Mouse (Mus musculus): ENCODE measurements at regions not wholly inside any gene's neighbourhood (a gene's known extent, or its start where the extent isn't known, plus 50 kb on each side); places are given as distances from the start of the nearest gene placed in this dataset.

DNA sequence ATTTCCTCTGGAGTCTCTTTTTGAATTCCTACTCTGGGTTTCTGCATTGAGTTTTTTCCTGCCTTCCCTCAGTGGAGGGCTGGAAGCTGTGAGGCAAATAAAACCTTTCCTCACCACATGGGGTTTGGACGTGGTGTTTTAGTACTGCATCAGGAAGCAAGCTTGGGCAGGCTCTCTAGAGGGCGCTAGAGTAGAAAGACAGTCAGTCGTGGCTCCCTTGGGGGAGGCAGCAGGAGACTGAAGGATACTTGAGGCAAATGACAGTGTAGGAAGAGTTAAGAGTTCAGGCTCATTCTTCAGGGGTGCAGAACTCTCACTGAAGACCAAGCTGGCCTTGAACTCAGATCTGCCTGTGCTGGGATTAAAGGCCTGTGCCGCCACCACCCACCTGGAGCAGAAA is 118.9 kb upstream of the Pgrmc2 start:
- Histone ChIP-seq H3K36me3 (ENCODE audit: control insufficient read depth, insufficient read depth, low read length) (no peaks in the 10 kb centered on the region), H3K27ac (no peak overlapping the region), H3K4me3 (no peak overlapping the region), H3K9ac (ENCODE audit: low read depth, low read length) (no peak overlapping the region), H3K4me1 (ENCODE audit: control insufficient read depth, insufficient read depth, low read length) (no peaks in the 10 kb centered on the region), H3K27me3 (ENCODE audit: control insufficient read depth, insufficient read depth, low read length) (no peaks in the 10 kb centered on the region), H3K79me2 (replicated peaks; ENCODE audit: control insufficient read depth, insufficient read depth, low read length) (no peaks in the 10 kb centered on the region)
- TF ChIP-seq EP300 (IDR thresholded peaks at IDR 0.05; ENCODE audit: insufficient read depth, low read depth, low read length) (no peak), CTCF (IDR thresholded peaks at IDR 0.05) (peak; percentile 44)
- intact Hi-C loops (cut with DNase I) = no loop called here
- DNase-seq = no peak
- 42% methylated on average over 4 of the region's 4 CpGs for WGBS

DNA sequence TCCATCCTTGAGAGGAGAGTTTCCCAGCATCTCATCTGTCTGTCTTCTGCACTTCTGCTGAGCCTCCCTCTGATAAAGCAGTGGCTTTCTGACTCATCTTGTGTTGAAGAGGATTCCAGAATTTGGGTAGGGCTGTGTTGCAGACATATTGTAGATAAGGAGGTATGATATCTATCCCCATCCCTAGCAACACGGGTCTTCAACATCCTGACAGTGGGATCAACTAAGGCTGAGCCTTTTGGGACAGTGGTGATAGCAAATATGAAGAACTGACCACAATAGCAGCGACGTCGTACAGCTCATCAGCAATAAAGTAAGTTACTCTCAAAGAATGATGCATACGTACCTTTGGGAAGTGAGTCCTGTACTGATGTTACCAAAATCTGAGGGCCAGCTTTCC is 117.2 kb upstream of the Pgrmc2 start:
- intact Hi-C loops (cut with DNase I) = no loop called here
- 64% methylated on average over 5 of the region's 5 CpGs for WGBS
- no peak for TF ChIP-seq POLR2A (IDR thresholded peaks at IDR 0.05; ENCODE audit: insufficient read depth, low read depth, low read length)
- TF ChIP-seq EP300 (IDR thresholded peaks at IDR 0.05; ENCODE audit: insufficient read depth, low read depth, low read length) = no peak
- no peak for TF ChIP-seq CTCF (IDR thresholded peaks at IDR 0.05)

DNA sequence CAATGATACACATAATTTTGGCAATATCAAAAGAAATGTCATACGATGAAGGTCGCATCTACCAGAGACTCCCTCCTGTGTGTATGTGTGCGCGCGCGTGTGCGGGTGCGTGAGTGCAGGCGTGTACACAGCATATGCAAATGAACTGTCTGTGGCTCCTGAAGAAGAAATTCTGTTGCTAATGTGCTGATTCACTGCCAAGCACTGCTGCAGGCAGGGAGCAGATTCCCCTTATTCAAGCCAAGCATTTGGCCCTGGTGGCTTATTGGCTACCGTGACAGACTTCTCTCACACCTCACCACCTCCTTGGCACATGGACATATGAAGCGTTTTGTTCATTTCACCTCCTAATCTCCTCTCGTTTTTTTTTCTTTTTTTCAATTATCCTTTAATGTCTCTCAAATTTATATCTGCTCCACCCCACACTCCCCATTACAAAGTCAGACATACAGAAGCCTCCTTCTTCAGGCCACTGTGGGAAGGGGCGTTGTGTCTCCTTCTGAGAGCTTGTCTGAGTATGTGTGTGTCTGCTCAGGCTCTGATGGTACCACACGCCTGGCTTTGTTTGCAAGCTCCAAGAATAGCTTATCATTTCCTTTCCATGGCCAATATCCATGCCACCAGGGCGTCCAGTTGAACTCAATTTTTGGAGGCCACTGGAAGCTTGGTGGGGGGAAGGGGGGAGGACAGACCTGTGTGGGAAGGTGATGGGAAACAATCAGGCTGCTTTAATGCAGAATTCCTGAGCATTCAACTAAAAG is 115.5 kb upstream of the Pgrmc2 start:
- peak in 1 of 2 experiments; percentile 57 for DNase-seq
- Histone ChIP-seq H3K4me3 (no peak overlapping the region), H3K4me1 (ENCODE audit: control insufficient read depth, insufficient read depth, low read length) (peaks cover 7% of the 10 kb centered on the region), H3K36me3 (ENCODE audit: control insufficient read depth, insufficient read depth, low read length) (no peaks in the 10 kb centered on the region), H3K79me2 (replicated peaks; ENCODE audit: control insufficient read depth, insufficient read depth, low read length) (no peaks in the 10 kb centered on the region), H3K9ac (ENCODE audit: low read depth, low read length) (no peak overlapping the region), H3K27ac (peak overlapping the region; percentile 70), H3K27me3 (ENCODE audit: control insufficient read depth, insufficient read depth, low read length) (no peaks in the 10 kb centered on the region)
- 54% methylated on average over 15 of the region's 15 CpGs for WGBS
- no peak for TF ChIP-seq CTCF (IDR thresholded peaks at IDR 0.05)
- TF ChIP-seq EP300 (IDR thresholded peaks at IDR 0.05; ENCODE audit: insufficient read depth, low read depth, low read length) = 0 out of 2 replicates have a peak, but pooled peaks have one; percentile 46
- intact Hi-C loops (cut with DNase I) = loop anchor here (5.0 to 10.0 kb wide), 2 partner anchors 169 to 366 kb away; no protein-coding TSS in a partner anchor

More for the DNA sequence above, 117.2 kb upstream of the Pgrmc2 start:
- no peak for DNase-seq
- Histone ChIP-seq H3K79me2 (replicated peaks; ENCODE audit: control insufficient read depth, insufficient read depth, low read length) (no peaks in the 10 kb centered on the region), H3K27ac (no peak overlapping the region), H3K36me3 (ENCODE audit: control insufficient read depth, insufficient read depth, low read length) (no peaks in the 10 kb centered on the region), H3K9ac (ENCODE audit: low read depth, low read length) (no peak overlapping the region), H3K27me3 (ENCODE audit: control insufficient read depth, insufficient read depth, low read length) (no peaks in the 10 kb centered on the region), H3K4me1 (ENCODE audit: control insufficient read depth, insufficient read depth, low read length) (peaks cover 6% of the 10 kb centered on the region), H3K4me3 (no peak overlapping the region)

DNA sequence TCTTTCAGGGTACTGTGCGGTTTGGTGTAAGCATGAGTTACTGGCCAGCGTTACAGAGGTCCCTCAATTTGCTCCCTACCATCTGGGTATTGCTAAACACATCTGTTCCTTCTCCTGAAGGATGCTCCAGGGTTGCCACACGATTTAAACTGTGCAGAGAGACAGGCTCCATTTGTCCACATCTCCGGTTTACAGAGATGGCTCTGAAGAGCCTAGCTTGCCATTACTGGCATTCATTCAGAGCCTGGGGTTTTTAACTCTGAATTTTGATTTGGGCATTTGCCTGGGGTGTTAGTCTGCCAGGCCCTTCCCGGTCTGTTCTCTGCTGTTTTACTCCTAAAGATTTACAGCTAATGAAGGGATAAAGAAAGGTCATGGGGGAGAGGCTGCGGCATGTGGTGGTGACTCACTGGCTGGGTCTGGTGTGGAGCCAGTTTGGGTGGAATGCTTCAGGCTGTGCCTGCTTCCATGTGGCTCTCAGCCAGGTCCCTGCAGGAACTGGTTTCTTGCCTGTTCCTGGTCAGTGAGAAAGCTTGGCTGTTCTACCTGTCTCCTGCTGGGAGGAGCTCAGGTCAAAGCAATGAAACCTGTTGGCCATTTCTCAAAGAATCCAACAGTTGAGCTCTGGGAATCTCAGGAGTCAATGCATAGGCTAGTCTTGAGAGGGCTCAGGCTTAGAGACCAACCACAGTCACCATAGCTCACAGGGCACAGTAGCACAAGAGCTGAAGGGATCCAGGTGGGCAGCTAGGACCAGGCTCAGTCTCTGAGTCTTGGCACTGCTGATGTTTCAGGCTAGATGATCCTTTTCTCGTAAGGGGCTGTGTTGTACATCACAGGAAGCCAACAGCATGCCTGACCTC is 112.5 kb upstream of the Pgrmc2 start:
- 46% methylated on average over 7 of the region's 7 CpGs for WGBS
- Histone ChIP-seq H3K27ac (peak overlapping the region; percentile 90), H3K9ac (ENCODE audit: low read depth, low read length) (no peak overlapping the region), H3K4me3 (no peak overlapping the region), H3K4me1 (ENCODE audit: control insufficient read depth, insufficient read depth, low read length) (peaks cover 7% of the 10 kb centered on the region), H3K27me3 (ENCODE audit: control insufficient read depth, insufficient read depth, low read length) (no peaks in the 10 kb centered on the region), H3K79me2 (replicated peaks; ENCODE audit: control insufficient read depth, insufficient read depth, low read length) (no peaks in the 10 kb centered on the region), H3K36me3 (ENCODE audit: control insufficient read depth, insufficient read depth, low read length) (no peaks in the 10 kb centered on the region)
- peak; percentile 84 to 89 for DNase-seq
- intact Hi-C loops (cut with DNase I) = loop anchor here (5.0 to 10.0 kb wide), 2 partner anchors 172 to 369 kb away; no protein-coding TSS in a partner anchor
- TF ChIP-seq EP300 (IDR thresholded peaks at IDR 0.05; ENCODE audit: insufficient read depth, low read depth, low read length) (no peak), POLR2A (IDR thresholded peaks at IDR 0.05; ENCODE audit: insufficient read depth, low read depth, low read length) (no peak), CTCF (IDR thresholded peaks at IDR 0.05) (no peak)

DNA sequence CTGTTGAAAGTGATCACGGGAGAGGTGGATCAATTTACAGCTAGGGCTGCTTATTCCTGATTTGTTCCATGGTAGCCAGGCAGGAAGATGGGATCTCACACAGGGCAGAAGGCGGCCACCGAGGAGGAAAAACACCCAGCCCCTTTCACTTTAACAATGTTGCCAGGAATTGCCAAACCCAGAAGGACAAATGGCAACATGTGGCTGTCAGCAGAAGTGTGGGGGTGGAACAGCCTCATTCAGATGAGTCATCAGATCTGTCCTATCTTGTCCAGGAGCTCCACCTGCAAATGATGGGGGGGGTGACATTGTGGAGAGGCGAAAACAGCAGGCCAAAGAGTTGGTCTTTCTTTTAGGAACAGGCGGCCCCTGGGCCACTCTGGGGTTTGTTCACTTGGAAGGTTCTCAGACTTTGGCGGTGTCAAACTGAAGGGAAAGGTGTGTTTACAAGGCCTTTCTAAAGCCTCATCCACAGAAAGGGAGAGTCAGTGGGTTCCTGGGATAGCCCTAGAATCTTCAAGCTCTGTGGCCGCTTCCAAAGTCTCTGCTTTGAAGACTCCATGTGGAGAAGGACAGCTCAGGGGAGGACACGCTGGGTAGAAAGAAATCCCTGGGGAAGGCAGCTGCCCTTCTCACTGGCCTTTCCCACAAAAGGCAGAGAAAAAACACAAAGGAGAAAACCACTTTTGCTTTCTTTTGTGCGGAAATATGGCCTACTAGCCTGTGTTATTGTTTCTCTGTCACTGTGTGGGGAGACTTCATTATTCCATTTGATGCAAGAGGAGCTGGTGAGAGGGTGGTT is 111.7 kb upstream of the Pgrmc2 start:
- no peak for TF ChIP-seq POLR2A (IDR thresholded peaks at IDR 0.05; ENCODE audit: insufficient read depth, low read depth, low read length)
- no peak overlapping the region for H3K4me3 ChIP-seq
- H3K27ac ChIP-seq = peak overlapping the region; percentile 90
- DNase-seq = no peak
- intact Hi-C loops (cut with DNase I) = loop anchor here (5.0 to 10.0 kb wide), 2 partner anchors 173 to 370 kb away; no protein-coding TSS in a partner anchor
- H3K9ac ChIP-seq (ENCODE audit: low read depth, low read length) = no peak overlapping the region
- no peaks in the 10 kb centered on the region for H3K36me3 ChIP-seq (ENCODE audit: control insufficient read depth, insufficient read depth, low read length)
- H3K79me2 ChIP-seq (replicated peaks; ENCODE audit: control insufficient read depth, insufficient read depth, low read length) = no peaks in the 10 kb centered on the region
- peaks cover 7% of the 10 kb centered on the region for H3K4me1 ChIP-seq (ENCODE audit: control insufficient read depth, insufficient read depth, low read length)
- WGBS = 68% methylated on average over 9 of the region's 9 CpGs
- no peaks in the 10 kb centered on the region for H3K27me3 ChIP-seq (ENCODE audit: control insufficient read depth, insufficient read depth, low read length)

Measured in heart, adult 2 months (tissue).